Mouse (Mus musculus) liver, embryonic 11.5 days (tissue): ENCODE measurements around the gene Camk2b. TPM values are rescaled to one million over a fixed set of nuclear protein-coding genes. Genes with fewer than 3 reads are reported as not detected.

ENCODE experiments used
- ATAC-seq: fragments of 200-750 bp; cut with Nextera tagmentation; replicated peaks from 2 replicates; pipeline ENCODE4 v1.8.0; 2017; ENCODE audit warnings: moderate number of reproducible peaks, mild to moderate bottlenecking, moderate TSS enrichment, moderate library complexity; ENCODE audit not compliant: low FRiP score
- DNase-seq: peaks from one replicate; pipeline ENCODE4 v3.0.0-alpha.2; 2017; ENCODE audit warnings: low spot score
- H3K27ac ChIP-seq: fragments of 300-500 bp; sonication (generic); 2 replicates; pipeline ENCODE4 v1.5.1; 2014; ENCODE audit warnings: mild to moderate bottlenecking, low read depth, low read length, control low read depth
- H3K27me3 ChIP-seq: fragments of 300-500 bp; sonication (generic); replicated peaks from 2 replicates; pipeline ENCODE4 v1.6.1; 2014; ENCODE audit warnings: low read length, mixed read lengths; ENCODE audit not compliant: control insufficient read depth, insufficient read depth
- H3K36me3 ChIP-seq: fragments of 300-500 bp; sonication (generic); 2 replicates; pipeline ENCODE4 v1.6.1; 2014; ENCODE audit warnings: mild to moderate bottlenecking, low read length, moderate library complexity, mixed read lengths; ENCODE audit not compliant: control insufficient read depth, insufficient read depth
- H3K4me1 ChIP-seq: fragments of 300-500 bp; sonication (generic); replicated peaks from 2 replicates; pipeline ENCODE4 v1.6.1; 2014; ENCODE audit warnings: low read length, mixed read lengths; ENCODE audit not compliant: control insufficient read depth, insufficient read depth
- H3K4me2 ChIP-seq: fragments of 300-500 bp; sonication (generic); 2 replicates; pipeline ENCODE4 v1.6.1; 2014; ENCODE audit warnings: mild to moderate bottlenecking, control low read depth, moderate library complexity
- H3K4me3 ChIP-seq: fragments of 300-500 bp; sonication (generic); 2 replicates; pipeline ENCODE4 v1.5.1; 2014; ENCODE audit warnings: low read depth, low read length, control low read depth
- H3K9ac ChIP-seq: fragments of 300-500 bp; sonication (generic); 2 replicates; pipeline ENCODE4 v1.6.1; 2014; ENCODE audit warnings: low read depth, low read length, control low read depth
- H3K9me3 ChIP-seq: fragments of 300-500 bp; sonication (generic); 2 replicates; pipeline ENCODE4 v1.6.1; 2016; ENCODE audit warnings: low read length, inconsistent platforms, mixed read lengths; ENCODE audit not compliant: control insufficient read depth
- WGBS: fragments of 180-500 bp; shearing (Covaris S2); extraction: QIAGEN DNeasy Blood & Tissue Kit; methylation state at CpG from one replicate; pipeline ENCODE4 v1.1.7; 2014; 5-methylcytosine and 5-hydroxymethylcytosine counted together
- polyA plus RNA-seq: library from polyadenylated mRNA; unstranded; fragments of >200 nt; fragmentation: Nextera tagmentation; extraction: Ambion mirVana; gene quantifications from 2 replicates; pipeline ENCODE4 v1.2.1, GENCODE M21; 2014

Camk2b gene
- polyA plus RNA-seq, 1 experiment from 2014 or later: 0.99 TPM

GRCm38 (mm10) chr11:6024923-6025652 lies 41.1 kb downstream of the Camk2b start:
- H3K36me3 ChIP-seq: no peaks in the 10 kb centered on the region
- no peaks in the 10 kb centered on the region for H3K9me3 ChIP-seq
- no peak overlapping the region for H3K9ac ChIP-seq
- H3K4me3 ChIP-seq: no peak overlapping the region
- no peak overlapping the region for H3K27ac ChIP-seq
- DNase-seq (no peak), ATAC-seq (no peak)
- 76% methylated on average over 12 of the region's 12 CpGs for WGBS
- no peak overlapping the region for H3K4me2 ChIP-seq
- no peaks in the 10 kb centered on the region for H3K27me3 ChIP-seq
- H3K4me1 ChIP-seq: no peaks in the 10 kb centered on the region

- ATAC-seq (no peak), DNase-seq (no peak)
- Histone ChIP-seq H3K4me1 (no peaks in the 10 kb centered on the region), H3K27ac (no peak overlapping the region), H3K27me3 (no peaks in the 10 kb centered on the region), H3K9ac (no peak overlapping the region), H3K36me3 (no peaks in the 10 kb centered on the region), H3K4me2 (no peak overlapping the region), H3K9me3 (no peaks in the 10 kb centered on the region), H3K4me3 (no peak overlapping the region)
- 72% methylated on average over 17 of the region's 17 CpGs for WGBS
Measured at GRCm38 (mm10) chr11:6020897-6021839, 45.0 kb downstream of the Camk2b start.

GRCm38 (mm10) chr11:6020360-6020759 lies 45.8 kb downstream of the Camk2b start:
- WGBS: 78% methylated on average over 5 of the region's 5 CpGs
- no peak for DNase-seq
- no peak for ATAC-seq

GRCm38 (mm10) chr11:6018218-6019010 lies 47.7 kb downstream of the Camk2b start:
- Histone ChIP-seq H3K4me3 (no peak overlapping the region), H3K36me3 (no peaks in the 10 kb centered on the region), H3K27ac (no peak overlapping the region), H3K4me1 (no peaks in the 10 kb centered on the region), H3K9ac (no peak overlapping the region), H3K4me2 (no peak overlapping the region), H3K9me3 (no peaks in the 10 kb centered on the region), H3K27me3 (no peaks in the 10 kb centered on the region)
- ATAC-seq: no peak
- DNase-seq: no peak
- WGBS: 55% methylated on average over 7 of the region's 7 CpGs

More at GRCm38 (mm10) chr11:6020360-6020759, 45.8 kb downstream of the Camk2b start:
- no peaks in the 10 kb centered on the region for H3K27me3 ChIP-seq
- H3K4me1 ChIP-seq: no peaks in the 10 kb centered on the region
- no peaks in the 10 kb centered on the region for H3K9me3 ChIP-seq
- no peaks in the 10 kb centered on the region for H3K36me3 ChIP-seq
- no peak overlapping the region for H3K4me2 ChIP-seq
- H3K27ac ChIP-seq: no peak overlapping the region
- no peak overlapping the region for H3K4me3 ChIP-seq
- H3K9ac ChIP-seq: no peak overlapping the region

- no peak overlapping the region for H3K4me3 ChIP-seq
- no peaks in the 10 kb centered on the region for H3K9me3 ChIP-seq
- H3K9ac ChIP-seq: no peak overlapping the region
- H3K27me3 ChIP-seq: no peaks in the 10 kb centered on the region
- H3K4me2 ChIP-seq: no peak overlapping the region
- no peak for ATAC-seq
- no peak for DNase-seq
- H3K27ac ChIP-seq: no peak overlapping the region
- no peaks in the 10 kb centered on the region for H3K36me3 ChIP-seq
- 65% methylated on average over 10 of the region's 11 CpGs for WGBS
- H3K4me1 ChIP-seq: no peaks in the 10 kb centered on the region
Measured at GRCm38 (mm10) chr11:6017484-6018140, 48.5 kb downstream of the Camk2b start.

GRCm38 (mm10) chr11:6016797-6017395 lies 49.3 kb downstream of the Camk2b start:
- no peak overlapping the region for H3K9ac ChIP-seq
- H3K4me3 ChIP-seq: no peak overlapping the region
- no peak overlapping the region for H3K27ac ChIP-seq
- no peaks in the 10 kb centered on the region for H3K36me3 ChIP-seq
- H3K4me2 ChIP-seq: no peak overlapping the region
- no peak for ATAC-seq
- no peak for DNase-seq
- no peaks in the 10 kb centered on the region for H3K9me3 ChIP-seq
- H3K27me3 ChIP-seq: no peaks in the 10 kb centered on the region
- 58% methylated on average over 9 of the region's 9 CpGs for whole genome bisulfite sequencing
- H3K4me1 ChIP-seq: no peaks in the 10 kb centered on the region

- ATAC-seq (no peak), DNase-seq (no peak)
- H3K4me3 ChIP-seq: no peak overlapping the region
- no peak overlapping the region for H3K4me2 ChIP-seq
- H3K27me3 ChIP-seq: no peaks in the 10 kb centered on the region
- no peaks in the 10 kb centered on the region for H3K4me1 ChIP-seq
- H3K27ac ChIP-seq: no peak overlapping the region
- no peaks in the 10 kb centered on the region for H3K36me3 ChIP-seq
- no peaks in the 10 kb centered on the region for H3K9me3 ChIP-seq
- WGBS: 4% methylated on average over 3 of the region's 3 CpGs
- no peak overlapping the region for H3K9ac ChIP-seq
Measured at GRCm38 (mm10) chr11:6016368-6016767, 49.8 kb downstream of the Camk2b start.

GRCm38 (mm10) chr11:6015011-6015431 lies 51.1 kb downstream of the Camk2b start:
- 75% methylated on average over 6 of the region's 6 CpGs for WGBS
- no peak for ATAC-seq

More at GRCm38 (mm10) chr11:6015011-6015431, 51.1 kb downstream of the Camk2b start:
- Histone ChIP-seq H3K4me1 (no peaks in the 10 kb centered on the region), H3K9ac (no peak overlapping the region), H3K36me3 (no peaks in the 10 kb centered on the region), H3K27ac (no peak overlapping the region), H3K4me2 (no peak overlapping the region), H3K4me3 (no peak overlapping the region), H3K27me3 (no peaks in the 10 kb centered on the region), H3K9me3 (no peaks in the 10 kb centered on the region)
- DNase-seq: no peak
